Comparison of ENCODE assay signal across 8 mouse cellular contexts in genomic region chr12:78919079-78919712, GRCm38 (mm10). TPM values are rescaled to one million over a fixed set of nuclear protein-coding genes. Genes with fewer than 3 reads are reported as not detected.
DNase-seq lines count a peak whose midpoint lies in the region; ATAC-seq and TF ChIP-seq lines count a peak whose summit lies in the region.

No protein-coding gene starts in this region.

- H3K4me2 ChIP-seq in midbrain, embryonic 12.5 days (replicated peaks): 0 out of 2 replicates have a peak overlapping the region, but pooled peaks have one; percentile 7

- peak; percentile 54; the same call in 1 of the 2 replicates for ATAC-seq in midbrain, embryonic 12.5 days (ENCODE audit: low FRiP score, low read depth)

- no peaks in the 10 kb centered on the region for H3K4me1 ChIP-seq in kidney, adult 2 months (ENCODE audit: control insufficient read depth, insufficient read depth, low read length)
- H3K4me1 ChIP-seq in limb, embryonic 10.5 days: peaks cover 3% of the 10 kb centered on the region; the same call in 1 of the 2 replicates
- 0 out of 2 replicates have a peak, but pooled peaks cover 3% of the 10 kb centered on the region for H3K4me1 ChIP-seq in midbrain, embryonic 12.5 days

- no peak overlapping the region for H3K9ac ChIP-seq in midbrain, embryonic 12.5 days (replicated peaks)

- WGBS in kidney, adult 2 months: 17% methylated on average over 16 of the region's 16 CpGs
- WGBS in limb, embryonic 10.5 days: 34% methylated on average over 16 of the region's 16 CpGs
- WGBS in midbrain, embryonic 12.5 days: 34% methylated on average over 16 of the region's 16 CpGs

- H3K27ac ChIP-seq in kidney, adult 2 months (ENCODE audit: insufficient read depth, low read depth, low read length): no peak overlapping the region
- H3K27ac ChIP-seq in limb, embryonic 10.5 days: no peak overlapping the region
- no peak overlapping the region for H3K27ac ChIP-seq in midbrain, embryonic 12.5 days (replicated peaks)

- no peaks in the 10 kb centered on the region for H3K36me3 ChIP-seq in kidney, adult 2 months (ENCODE audit: control insufficient read depth, insufficient read depth, low read length)
- no peaks in the 10 kb centered on the region for H3K36me3 ChIP-seq in limb, embryonic 10.5 days
- H3K36me3 ChIP-seq in midbrain, embryonic 12.5 days: no peaks in the 10 kb centered on the region

- TF ChIP-seq POLR2A in kidney, adult 2 months (IDR thresholded peaks at IDR 0.05; ENCODE audit: low read depth, low read length): no peak

- no peak overlapping the region for H3K4me3 ChIP-seq in kidney, adult 2 months (ENCODE audit: insufficient read depth, low read depth, low read length)
- no peak overlapping the region for H3K4me3 ChIP-seq in limb, embryonic 10.5 days
- no peak overlapping the region for H3K4me3 ChIP-seq in midbrain, embryonic 12.5 days

- DNase-seq in 3134 (ENCODE audit: extremely low read depth, insufficient read length, low spot score): peak; percentile 36
- DNase-seq in adrenal gland, adult 18-20 months (ENCODE audit: low spot score in 2 of 2): peak; percentile 27 to 49
- peak; percentile 68 for DNase-seq in embryo, embryonic 9.5 days (ENCODE audit: extremely low spot score)
- peak; percentile 87 for DNase-seq in gonadal fat pad, adult 2 months (ENCODE audit: low read depth)
- DNase-seq in kidney, adult 2 months: peak; percentile 80
- peak; percentile 54 for DNase-seq in limb, embryonic 10.5 days (ENCODE audit: low spot score)
- peak; percentile 48 for DNase-seq in spleen, adult 12 weeks (ENCODE audit: low spot score)

- TF ChIP-seq CTCF in kidney, adult 2 months (conservative IDR thresholded peaks at IDR 0.05; ENCODE audit: insufficient read depth, insufficient read length, low read depth, low read length): peak; percentile 89

- no peaks in the 10 kb centered on the region for H3K9me3 ChIP-seq in limb, embryonic 10.5 days (replicated peaks)
- H3K9me3 ChIP-seq in midbrain, embryonic 12.5 days: no peaks in the 10 kb centered on the region

- H3K27me3 ChIP-seq in kidney, adult 2 months (replicated peaks; ENCODE audit: control insufficient read depth, insufficient read depth, low read length): no peaks in the 10 kb centered on the region
- H3K27me3 ChIP-seq in limb, embryonic 10.5 days (ENCODE audit: low read depth, poor library complexity, severe bottlenecking): peaks cover 3% of the 10 kb centered on the region; the same call in 1 of the 2 replicates
- peaks cover 7% of the 10 kb centered on the region for H3K27me3 ChIP-seq in midbrain, embryonic 12.5 days

RNA-seq across cellular contexts. Expression of gene Plek2, which starts 12.4 kb away (rescaled TPM):
- under 1 TPM in 1 of 2 experiments, not detected in 1; 0.26 TPM for total RNA-seq in adrenal gland, adult 18-20 months (2021)
- 12.7 and 20.7 TPM in 2 replicates for polyA plus RNA-seq in gonadal fat pad, adult 2 months (2012; rRNA removed)
- 2.0 TPM in 2 replicates for polyA plus RNA-seq in kidney, adult 2 months (2012; rRNA removed)
- polyA plus RNA-seq in limb, embryonic 10.5 days (2016; fragmentation: Nextera tagmentation; extraction: Ambion mirVana): 2.7 and 3.2 TPM in 2 replicates
- 1.4 and 2.3 TPM in 2 replicates for polyA plus RNA-seq in midbrain, embryonic 12.5 days (2016; fragmentation: Nextera tagmentation; extraction: Ambion mirVana)

RNA-seq across cellular contexts. Expression of gene Eif2s1, which starts 57.6 kb away (rescaled TPM):
- 10 to 100 TPM; 81.9 to 83.3 TPM for total RNA-seq in adrenal gland, adult 18-20 months (2021)
- polyA plus RNA-seq in gonadal fat pad, adult 2 months (2012; rRNA removed): 13.9 and 14.9 TPM in 2 replicates
- 9.7 and 14.4 TPM in 2 replicates for polyA plus RNA-seq in kidney, adult 2 months (2012; rRNA removed)
- 301 and 349 TPM in 2 replicates for polyA plus RNA-seq in limb, embryonic 10.5 days (2016; fragmentation: Nextera tagmentation; extraction: Ambion mirVana)
- 183 and 186 TPM in 2 replicates for polyA plus RNA-seq in midbrain, embryonic 12.5 days (2016; fragmentation: Nextera tagmentation; extraction: Ambion mirVana)

RNA-seq across cellular contexts. Expression of gene Atp6v1d, which starts 57.8 kb away (rescaled TPM):
- total RNA-seq in adrenal gland, adult 18-20 months (2021): 10 to 100 TPM; 74.6 to 75.0 TPM
- 30.0 and 31.4 TPM in 2 replicates for polyA plus RNA-seq in gonadal fat pad, adult 2 months (2012; rRNA removed)
- 32.8 and 52.6 TPM in 2 replicates for polyA plus RNA-seq in kidney, adult 2 months (2012; rRNA removed)
- polyA plus RNA-seq in limb, embryonic 10.5 days (2016; fragmentation: Nextera tagmentation; extraction: Ambion mirVana): 55.5 and 67.2 TPM in 2 replicates
- 88.9 and 98.0 TPM in 2 replicates for polyA plus RNA-seq in midbrain, embryonic 12.5 days (2016; fragmentation: Nextera tagmentation; extraction: Ambion mirVana)

Comparison
In these comparisons a context has a peak if more than half of its experiments do, and no peak if none do; other contexts are left out.
1. DNase-seq: peak in every context shown above with its lines; median percentile 87 in gonadal fat pad, adult 2 months; 80 in kidney, adult 2 months; 68 in embryo, embryonic 9.5 days; 54 in limb, embryonic 10.5 days; 48 in spleen, adult 12 weeks; 38 in adrenal gland, adult 18-20 months; 36 in 3134.
2. RNA of gene Eif2s1, which starts 57.6 kb away (polyA plus RNA-seq): 301 to 349 TPM in limb, embryonic 10.5 days and 183 to 186 TPM in midbrain, embryonic 12.5 days; 9.7 to 14.4 TPM in kidney, adult 2 months and 13.9 to 14.9 TPM in gonadal fat pad, adult 2 months; every median in the first group is over 10 times any median in the second.